Mouse (Mus musculus): ENCODE data around the gene H13. TPM values are rescaled to one million over a fixed set of nuclear protein-coding genes. Genes with fewer than 3 reads are reported as not detected.

The H13 gene
- polyA plus RNA-seq, 1 experiment from 2014 or later, result 98.1 TPM

GRCm38 (mm10) chr2:152716241-152716772 is 47.0 kb downstream of the H13 start:
- no peaks in the 10 kb centered on the region for H3K36me3 ChIP-seq (ENCODE audit: insufficient read depth)
- 44% methylated on average over 6 of the region's 6 CpGs for WGBS
- H3K27ac ChIP-seq (ENCODE audit: low read depth), result no peak overlapping the region
- H3K4me1 ChIP-seq (ENCODE audit: insufficient read depth), result no peaks in the 10 kb centered on the region
- ATAC-seq (ENCODE audit: insufficient read depth) (no peak), DNase-seq (no peak)
- no peaks in the 10 kb centered on the region for H3K27me3 ChIP-seq (ENCODE audit: insufficient read depth, low read length)
- no peaks in the 10 kb centered on the region for H3K9me3 ChIP-seq (ENCODE audit: low read depth, low read length)
- H3K4me3 ChIP-seq (ENCODE audit: low read depth, low read length), result no peak overlapping the region
- H3K4me2 ChIP-seq, result no peak overlapping the region
- no peak overlapping the region for H3K9ac ChIP-seq
- TF ChIP-seq CTCF (IDR thresholded peaks at IDR 0.05; ENCODE audit: low read depth), result no peak

- ATAC-seq (ENCODE audit: insufficient read depth) (no peak), DNase-seq (no peak)
- H3K27ac ChIP-seq (ENCODE audit: low read depth), result no peak overlapping the region
- 63% methylated on average over 11 of the region's 11 CpGs for WGBS
- no peaks in the 10 kb centered on the region for H3K36me3 ChIP-seq (ENCODE audit: insufficient read depth)
- H3K9ac ChIP-seq, result no peak overlapping the region
- H3K27me3 ChIP-seq (ENCODE audit: insufficient read depth, low read length), result no peaks in the 10 kb centered on the region
- H3K4me3 ChIP-seq (ENCODE audit: low read depth, low read length), result no peak overlapping the region
- TF ChIP-seq CTCF (IDR thresholded peaks at IDR 0.05; ENCODE audit: low read depth), result no peak
- H3K4me2 ChIP-seq, result no peak overlapping the region
- no peaks in the 10 kb centered on the region for H3K9me3 ChIP-seq (ENCODE audit: low read depth, low read length)
- H3K4me1 ChIP-seq (ENCODE audit: insufficient read depth), result no peaks in the 10 kb centered on the region
Measured at GRCm38 (mm10) chr2:152717652-152718051, 48.4 kb downstream of the H13 start.

- WGBS, result 35% methylated on average over 6 of the region's 6 CpGs
- H3K9ac ChIP-seq, result no peak overlapping the region
- no peak for TF ChIP-seq CTCF (IDR thresholded peaks at IDR 0.05; ENCODE audit: low read depth)
- DNase-seq, result no peak
- H3K36me3 ChIP-seq (ENCODE audit: insufficient read depth), result no peaks in the 10 kb centered on the region
- no peak overlapping the region for H3K4me2 ChIP-seq
- 0 out of 2 replicates have a peak, but pooled peaks have one; percentile 22 for ATAC-seq (ENCODE audit: insufficient read depth)
- no peaks in the 10 kb centered on the region for H3K9me3 ChIP-seq (ENCODE audit: low read depth, low read length)
- H3K27ac ChIP-seq (ENCODE audit: low read depth), result no peak overlapping the region
- H3K4me1 ChIP-seq (ENCODE audit: insufficient read depth), result no peaks in the 10 kb centered on the region
- H3K27me3 ChIP-seq (ENCODE audit: insufficient read depth, low read length), result peaks cover 1% of the 10 kb centered on the region; the same call in 1 of the 2 replicates
- no peak overlapping the region for H3K4me3 ChIP-seq (ENCODE audit: low read depth, low read length)
Measured at GRCm38 (mm10) chr2:152718076-152718475, 48.8 kb downstream of the H13 start.

GRCm38 (mm10) chr2:152723651-152724331 is 54.5 kb downstream of the H13 start:
- peaks cover 29% of the 10 kb centered on the region for H3K4me1 ChIP-seq (ENCODE audit: insufficient read depth)
- H3K27me3 ChIP-seq (ENCODE audit: insufficient read depth, low read length), result peaks cover 7% of the 10 kb centered on the region; the same call in 1 of the 2 replicates
- peak overlapping the region; percentile 32 for H3K4me3 ChIP-seq (ENCODE audit: low read depth, low read length)
- H3K9me3 ChIP-seq (ENCODE audit: low read depth, low read length), result no peaks in the 10 kb centered on the region
- H3K4me2 ChIP-seq, result peak overlapping the region; percentile 77
- ATAC-seq (ENCODE audit: insufficient read depth) (peak; percentile 69), DNase-seq (peak; percentile 63)
- peak overlapping the region; percentile 50; the same call in 1 of the 2 replicates for H3K27ac ChIP-seq (ENCODE audit: low read depth)
- no peaks in the 10 kb centered on the region for H3K36me3 ChIP-seq (ENCODE audit: insufficient read depth)
- peak overlapping the region; percentile 61 for H3K9ac ChIP-seq
- WGBS, result 2% methylated on average over 37 of the region's 37 CpGs
- TF ChIP-seq CTCF (IDR thresholded peaks at IDR 0.05; ENCODE audit: low read depth), result no peak

- Histone ChIP-seq H3K4me2 (peak overlapping the region; percentile 77), H3K9me3 (ENCODE audit: low read depth, low read length) (no peaks in the 10 kb centered on the region), H3K4me3 (ENCODE audit: low read depth, low read length) (peak overlapping the region; percentile 32), H3K4me1 (ENCODE audit: insufficient read depth) (peaks cover 34% of the 10 kb centered on the region), H3K36me3 (ENCODE audit: insufficient read depth) (no peaks in the 10 kb centered on the region), H3K27ac (ENCODE audit: low read depth) (peak overlapping the region; percentile 50; the same call in 1 of the 2 replicates), H3K27me3 (ENCODE audit: insufficient read depth, low read length) (peaks cover 7% of the 10 kb centered on the region; the same call in 1 of the 2 replicates), H3K9ac (peak overlapping the region; percentile 61)
- no peak for ATAC-seq (ENCODE audit: insufficient read depth)
- no peak for TF ChIP-seq CTCF (IDR thresholded peaks at IDR 0.05; ENCODE audit: low read depth)
- 59% methylated on average over 3 of the region's 3 CpGs for WGBS
- DNase-seq, result no peak
Measured at GRCm38 (mm10) chr2:152724332-152724723, 55.1 kb downstream of the H13 start.

GRCm38 (mm10) chr2:152725178-152725750 is 56.0 kb downstream of the H13 start:
- no peak for TF ChIP-seq CTCF (IDR thresholded peaks at IDR 0.05; ENCODE audit: low read depth)
- H3K27me3 ChIP-seq (ENCODE audit: insufficient read depth, low read length), result peaks cover 7% of the 10 kb centered on the region; the same call in 1 of the 2 replicates
- H3K9ac ChIP-seq, result no peak overlapping the region
- peak overlapping the region; percentile 18; the same call in 1 of the 2 replicates for H3K4me2 ChIP-seq
- WGBS, result 61% methylated on average over 15 of the region's 15 CpGs
- no peak overlapping the region for H3K4me3 ChIP-seq (ENCODE audit: low read depth, low read length)
- ATAC-seq (ENCODE audit: insufficient read depth) (no peak), DNase-seq (no peak)
- no peak overlapping the region for H3K27ac ChIP-seq (ENCODE audit: low read depth)
- H3K4me1 ChIP-seq (ENCODE audit: insufficient read depth), result peaks cover 43% of the 10 kb centered on the region
- no peaks in the 10 kb centered on the region for H3K36me3 ChIP-seq (ENCODE audit: insufficient read depth)
- H3K9me3 ChIP-seq (ENCODE audit: low read depth, low read length), result no peaks in the 10 kb centered on the region

- ATAC-seq (ENCODE audit: insufficient read depth) (no peak), DNase-seq (no peak)
- no peaks in the 10 kb centered on the region for H3K36me3 ChIP-seq (ENCODE audit: insufficient read depth)
- 82% methylated on average over 6 of the region's 6 CpGs for WGBS
- no peaks in the 10 kb centered on the region for H3K9me3 ChIP-seq (ENCODE audit: low read depth, low read length)
- peaks cover 46% of the 10 kb centered on the region for H3K4me1 ChIP-seq (ENCODE audit: insufficient read depth)
- no peak overlapping the region for H3K27ac ChIP-seq (ENCODE audit: low read depth)
- TF ChIP-seq CTCF (IDR thresholded peaks at IDR 0.05; ENCODE audit: low read depth), result no peak
- no peak overlapping the region for H3K4me2 ChIP-seq
- H3K27me3 ChIP-seq (ENCODE audit: insufficient read depth, low read length), result peaks cover 7% of the 10 kb centered on the region; the same call in 1 of the 2 replicates
- no peak overlapping the region for H3K4me3 ChIP-seq (ENCODE audit: low read depth, low read length)
- no peak overlapping the region for H3K9ac ChIP-seq
Measured at GRCm38 (mm10) chr2:152726213-152726612, 57.0 kb downstream of the H13 start.

Data from lung, embryonic 14.5 days (tissue).